Mouse (Mus musculus) heart, postnatal 0 days (tissue): Measurements from ENCODE around the gene Cldn1.

Experiments
- CTCF ChIP-seq: IDR thresholded peaks from 2 replicates; pipeline ENCODE4 v1.5.1; 2016; ENCODE audit warnings: antibody characterized with exemption, control low read depth, low read depth
- EP300 ChIP-seq: IDR thresholded peaks from 2 replicates; pipeline ENCODE4 v1.6.1; 2016; ENCODE audit warnings: antibody characterized with exemption, low read depth

- TF ChIP-seq CTCF (no peak), EP300 (no peak)
Observed at GRCm38 (mm10) chr16:26309402-26309801, 62.2 kb downstream of the Cldn1 start.
